Mouse (Mus musculus) forebrain, embryonic 12.5 days (tissue): ENCODE data around the gene Chd8. TPM values are rescaled to one million over a fixed set of nuclear protein-coding genes. Genes with fewer than 3 reads are reported as not detected.

Experiments used
- polyA plus RNA-seq: library from polyadenylated mRNA; unstranded; fragments of >200 nt; fragmentation: Nextera tagmentation; extraction: Ambion mirVana; gene quantifications from 2 replicates; pipeline ENCODE4 v1.2.1, GENCODE M21; 2016

Chd8 gene
- polyA plus RNA-seq, 1 experiment from 2014 or later = 57.8 TPM

Other genes starting within 250 kb of the Chd8 start
- gene Tmem253, start 242.1 kb downstream of the Chd8 start, polyA plus RNA-seq = 1.1 TPM in 2 replicates
- 97.1 and 101 TPM in 2 replicates for gene Zfp219, start 237.0 kb downstream of the Chd8 start, polyA plus RNA-seq
- gene Olfr221, start 215.3 kb downstream of the Chd8 start, polyA plus RNA-seq = not detected in 2 replicates
- 870 and 873 TPM in 2 replicates for gene Hnrnpc, start 153.8 kb downstream of the Chd8 start, polyA plus RNA-seq
- gene Rpgrip1, start 147.1 kb downstream of the Chd8 start, polyA plus RNA-seq = 54.7 and 74.0 TPM in 2 replicates
- gene Supt16, start 60.4 kb downstream of the Chd8 start, polyA plus RNA-seq = 86.9 and 95.5 TPM in 2 replicates
- gene Tox4, start 21.4 kb upstream of the Chd8 start, polyA plus RNA-seq = 52.4 and 58.5 TPM in 2 replicates
- gene Rab2b, start 21.8 kb upstream of the Chd8 start, polyA plus RNA-seq = 30.6 and 35.2 TPM in 2 replicates
- gene Mettl3, start 47.3 kb upstream of the Chd8 start, polyA plus RNA-seq = 54.8 and 56.4 TPM in 2 replicates
- 66.2 and 72.4 TPM in 2 replicates for gene Sall2, start 71.0 kb upstream of the Chd8 start, polyA plus RNA-seq
- gene Olfr1513, start 98.6 kb upstream of the Chd8 start, polyA plus RNA-seq = not detected in 2 replicates
- 0.14 TPM in 1 of 2 replicates, not detected in the other for gene Olfr1512, start 121.4 kb upstream of the Chd8 start, polyA plus RNA-seq
- gene Olfr1511, start 139.6 kb upstream of the Chd8 start, polyA plus RNA-seq = not detected in 2 replicates
- not detected in 2 replicates for gene Olfr1510, start 156.6 kb upstream of the Chd8 start, polyA plus RNA-seq
- gene Olfr1509, start 185.2 kb upstream of the Chd8 start, polyA plus RNA-seq = not detected in 2 replicates
- not detected in 2 replicates for gene Olfr1508, start 209.7 kb upstream of the Chd8 start, polyA plus RNA-seq
- not detected in 2 replicates for gene Olfr1507, start 238.0 kb upstream of the Chd8 start, polyA plus RNA-seq